Comparison of ENCODE assay signal across 9 mouse cellular contexts in genomic region chr8:116364172-116364571, GRCm38 (mm10).
A peak's percentile ranks its signal among the peaks of the same experiment; 100 is the strongest.
DNase-seq lines count a peak whose midpoint lies in the region; ATAC-seq and TF ChIP-seq lines count a peak whose summit lies in the region.
"Had no signal": no experiment of that assay in that cellular context is flagged by ENCODE, and none has a peak within 500 bp of the region (broad histone marks: within the 10 kb centered on the region; RNA-seq: fewer than 3 reads in every experiment).

No protein-coding gene starts in this region.

- H3K36me3 ChIP-seq in hindbrain, embryonic 11.5 days (ENCODE audit: control insufficient read depth, insufficient read depth, low read length): no peaks in the 10 kb centered on the region
- no peaks in the 10 kb centered on the region for H3K36me3 ChIP-seq in hindbrain, embryonic 16.5 days (ENCODE audit: control insufficient read depth, insufficient read depth, low read length)
- no peaks in the 10 kb centered on the region for H3K36me3 ChIP-seq in ES-Bruce4 (ENCODE audit: control insufficient read depth, insufficient read depth, low read length, poor library complexity, severe bottlenecking)

- no peak overlapping the region for H3K9ac ChIP-seq in hindbrain, embryonic 11.5 days (ENCODE audit: low read depth, low read length)
- H3K9ac ChIP-seq in hindbrain, embryonic 16.5 days (ENCODE audit: low read depth, low read length): no peak overlapping the region
- no peak overlapping the region for H3K9ac ChIP-seq in ES-Bruce4 (ENCODE audit: low read depth, poor library complexity, severe bottlenecking)

- ATAC-seq in hindbrain, embryonic 11.5 days (ENCODE audit: low FRiP score): no peak
- no peak for ATAC-seq in hindbrain, embryonic 16.5 days

- no peaks in the 10 kb centered on the region for H3K9me3 ChIP-seq in hindbrain, embryonic 11.5 days (ENCODE audit: control insufficient read depth, low read length)
- H3K9me3 ChIP-seq in hindbrain, embryonic 16.5 days (ENCODE audit: control insufficient read depth, low read length): no peaks in the 10 kb centered on the region
- H3K9me3 ChIP-seq in ES-Bruce4 (replicated peaks; ENCODE audit: control insufficient read depth, insufficient read depth, low read length, poor library complexity, severe bottlenecking): peaks cover 2% of the 10 kb centered on the region; the same call in 1 of the 2 replicates

- no peaks in the 10 kb centered on the region for H3K4me1 ChIP-seq in hindbrain, embryonic 11.5 days (replicated peaks; ENCODE audit: control insufficient read depth, insufficient read depth, low read length)
- H3K4me1 ChIP-seq in hindbrain, embryonic 16.5 days (ENCODE audit: control insufficient read depth, insufficient read depth, low read depth, low read length): no peaks in the 10 kb centered on the region
- peaks cover 2% of the 10 kb centered on the region for H3K4me1 ChIP-seq in ES-Bruce4 (ENCODE audit: control insufficient read depth, insufficient read depth, low read length)
- H3K4me1 ChIP-seq: megakaryocyte, embryonic 14.5 days had no signal

- no peak overlapping the region for H3K4me2 ChIP-seq in hindbrain, embryonic 11.5 days (replicated peaks; ENCODE audit: low read depth, low read length)
- H3K4me2 ChIP-seq in hindbrain, embryonic 16.5 days (ENCODE audit: low read length): no peak overlapping the region

- WGBS in hindbrain, embryonic 11.5 days: 72% methylated on average over 2 of the region's 2 CpGs
- WGBS in hindbrain, embryonic 16.5 days: 75% methylated on average over 2 of the region's 2 CpGs

- TF ChIP-seq CTCF in ES-Bruce4 (IDR thresholded peaks at IDR 0.05; ENCODE audit: low read depth, low read length): peak; percentile 6

- H3K27me3 ChIP-seq in hindbrain, embryonic 11.5 days (ENCODE audit: control insufficient read depth, insufficient read depth, low read length): no peaks in the 10 kb centered on the region
- no peaks in the 10 kb centered on the region for H3K27me3 ChIP-seq in hindbrain, embryonic 16.5 days (replicated peaks; ENCODE audit: control insufficient read depth, insufficient read depth, low read length)
- no peaks in the 10 kb centered on the region for H3K27me3 ChIP-seq in ES-Bruce4 (ENCODE audit: control insufficient read depth, insufficient read depth, low read length, poor library complexity, severe bottlenecking)
- H3K27me3 ChIP-seq: megakaryocyte, embryonic 14.5 days had no signal

- peak; percentile 21 for DNase-seq in hindbrain, embryonic 11.5 days (ENCODE audit: low spot score)
- DNase-seq in cerebellum, adult 11-12 months: peak; percentile 29
- peak; percentile 56 for DNase-seq in kidney, adult 9 months
- DNase-seq in spleen, postnatal 14 days (ENCODE audit: low spot score in 2 of 2): no peak
- DNase-seq in right cerebral cortex, postnatal 36 days (ENCODE audit: low spot score in 2 of 2): no peak
- no peak for DNase-seq in T-cell, adult 2 months (ENCODE audit: low spot score)

- TF ChIP-seq EP300 in ES-Bruce4 (IDR thresholded peaks at IDR 0.05; ENCODE audit: insufficient read depth, low read depth, low read length): no peak

- no peak overlapping the region for H3K4me3 ChIP-seq in hindbrain, embryonic 11.5 days (ENCODE audit: low read depth, low read length)
- H3K4me3 ChIP-seq in hindbrain, embryonic 16.5 days (ENCODE audit: low read length): no peak overlapping the region
- H3K4me3 ChIP-seq in ES-Bruce4 (ENCODE audit: low read depth, low read length): no peak overlapping the region
- H3K4me3 ChIP-seq: megakaryocyte, embryonic 14.5 days had no signal

- TF ChIP-seq POLR2A in ES-Bruce4 (IDR thresholded peaks at IDR 0.05; ENCODE audit: insufficient read depth, low read length): no peak

- H3K27ac ChIP-seq in hindbrain, embryonic 11.5 days (ENCODE audit: low read depth, low read length): no peak overlapping the region
- H3K27ac ChIP-seq in hindbrain, embryonic 16.5 days (ENCODE audit: low read depth, low read length): no peak overlapping the region
- no peak overlapping the region for H3K27ac ChIP-seq in ES-Bruce4 (ENCODE audit: insufficient read depth, low read length)

Comparison
In these comparisons a context has a peak if more than half of its experiments do, and no peak if none do; other contexts are left out.
1. DNase-seq: peak in hindbrain, embryonic 11.5 days (single experiment), cerebellum, adult 11-12 months (single experiment) and kidney, adult 9 months (single experiment); none in spleen, postnatal 14 days (0 of 2), right cerebral cortex, postnatal 36 days (0 of 2) and T-cell, adult 2 months (single experiment).